Mouse (Mus musculus): ENCODE results near the gene Bod1. TPM values are rescaled to one million over a fixed set of nuclear protein-coding genes. Genes with fewer than 3 reads are reported as not detected.
A peak's percentile ranks its signal among the peaks of the same experiment; 100 is the strongest.

Gene Bod1
- polyA plus RNA-seq, 1 experiment from 2014 or later = 81.8 TPM

- Histone ChIP-seq H3K4me1 (ENCODE audit: insufficient read depth, low read length) (0 out of 2 replicates have a peak, but pooled peaks cover 2% of the 10 kb centered on the region), H3K27me3 (ENCODE audit: insufficient read depth, low read length) (no peaks in the 10 kb centered on the region), H3K4me2 (replicated peaks; ENCODE audit: low read depth, low read length) (no peak overlapping the region), H3K27ac (ENCODE audit: low read length) (no peak overlapping the region), H3K36me3 (ENCODE audit: insufficient read depth, low read length) (no peaks in the 10 kb centered on the region), H3K9me3 (ENCODE audit: low read length) (no peaks in the 10 kb centered on the region), H3K4me3 (ENCODE audit: low read length) (no peak overlapping the region), H3K9ac (replicated peaks; ENCODE audit: low read length) (no peak overlapping the region)
- no peak for ATAC-seq (ENCODE audit: low FRiP score, low TSS enrichment)
- 88% methylated on average over 4 of the region's 4 CpGs for WGBS
Measured at GRCm38 (mm10) chr11:31694801-31695200, 23.1 kb upstream of the Bod1 start.

GRCm38 (mm10) chr11:31694109-31694508 lies 22.4 kb upstream of the Bod1 start:
- Histone ChIP-seq H3K9ac (replicated peaks; ENCODE audit: low read length) (no peak overlapping the region), H3K4me2 (replicated peaks; ENCODE audit: low read depth, low read length) (no peak overlapping the region), H3K4me1 (ENCODE audit: insufficient read depth, low read length) (peaks cover 9% of the 10 kb centered on the region), H3K27me3 (ENCODE audit: insufficient read depth, low read length) (no peaks in the 10 kb centered on the region), H3K36me3 (ENCODE audit: insufficient read depth, low read length) (no peaks in the 10 kb centered on the region), H3K9me3 (ENCODE audit: low read length) (no peaks in the 10 kb centered on the region), H3K27ac (ENCODE audit: low read length) (no peak overlapping the region), H3K4me3 (ENCODE audit: low read length) (no peak overlapping the region)
- 95% methylated on average over 1 of the region's 1 CpGs for WGBS
- no peak for ATAC-seq (ENCODE audit: low FRiP score, low TSS enrichment)

GRCm38 (mm10) chr11:31693322-31693721 lies 21.6 kb upstream of the Bod1 start:
- Histone ChIP-seq H3K4me1 (ENCODE audit: insufficient read depth, low read length) (peaks cover 12% of the 10 kb centered on the region), H3K27ac (ENCODE audit: low read length) (no peak overlapping the region), H3K4me3 (ENCODE audit: low read length) (no peak overlapping the region), H3K9me3 (ENCODE audit: low read length) (no peaks in the 10 kb centered on the region), H3K4me2 (replicated peaks; ENCODE audit: low read depth, low read length) (no peak overlapping the region), H3K27me3 (ENCODE audit: insufficient read depth, low read length) (no peaks in the 10 kb centered on the region), H3K36me3 (ENCODE audit: insufficient read depth, low read length) (no peaks in the 10 kb centered on the region), H3K9ac (replicated peaks; ENCODE audit: low read length) (no peak overlapping the region)
- no peak for ATAC-seq (ENCODE audit: low FRiP score, low TSS enrichment)
- WGBS = 98% methylated on average over 2 of the region's 2 CpGs

GRCm38 (mm10) chr11:31688956-31689355 lies 17.3 kb upstream of the Bod1 start:
- ATAC-seq (ENCODE audit: low FRiP score, low TSS enrichment) = no peak
- H3K9ac ChIP-seq (replicated peaks; ENCODE audit: low read length) = no peak overlapping the region
- peaks cover 16% of the 10 kb centered on the region for H3K4me1 ChIP-seq (ENCODE audit: insufficient read depth, low read length)
- no peak overlapping the region for H3K4me3 ChIP-seq (ENCODE audit: low read length)
- H3K27me3 ChIP-seq (ENCODE audit: insufficient read depth, low read length) = no peaks in the 10 kb centered on the region
- H3K4me2 ChIP-seq (replicated peaks; ENCODE audit: low read depth, low read length) = no peak overlapping the region
- 38% methylated on average over 4 of the region's 4 CpGs for WGBS
- no peaks in the 10 kb centered on the region for H3K9me3 ChIP-seq (ENCODE audit: low read length)
- H3K36me3 ChIP-seq (ENCODE audit: insufficient read depth, low read length) = no peaks in the 10 kb centered on the region
- no peak overlapping the region for H3K27ac ChIP-seq (ENCODE audit: low read length)

DNA sequence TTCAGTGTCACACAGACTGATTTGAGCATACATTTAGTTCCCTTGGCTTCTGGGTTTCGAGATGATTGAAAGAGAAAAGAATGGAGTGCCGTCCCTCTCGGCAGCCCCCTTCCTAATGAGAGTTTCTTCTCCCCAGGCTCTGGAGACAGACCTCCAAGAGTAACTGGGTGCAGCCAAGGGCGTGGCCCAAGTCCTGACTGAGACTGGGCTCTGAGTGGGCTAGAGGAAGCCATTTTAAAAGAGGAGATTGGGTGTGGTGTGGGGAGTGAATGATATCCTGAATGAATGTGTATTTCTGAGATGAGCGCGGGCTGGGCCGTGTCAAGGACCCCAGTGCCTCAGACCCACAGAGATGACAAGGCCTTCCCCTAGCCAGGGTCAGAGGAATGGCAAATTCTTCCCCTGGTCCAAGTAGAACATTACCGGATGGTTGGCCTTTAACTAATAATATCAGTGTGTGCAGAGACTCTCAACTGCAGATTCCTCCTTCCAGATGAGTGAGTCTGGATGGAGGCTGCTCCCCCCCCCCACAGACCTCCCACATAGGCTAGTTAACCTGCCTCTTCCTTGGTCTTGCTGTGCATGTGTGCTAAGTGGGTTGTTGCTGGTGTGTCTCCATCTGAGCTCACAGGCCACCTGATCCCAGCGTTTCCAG lies 13.4 kb upstream of the Bod1 start:
- no peaks in the 10 kb centered on the region for H3K36me3 ChIP-seq (ENCODE audit: insufficient read depth, low read length)
- no peaks in the 10 kb centered on the region for H3K9me3 ChIP-seq (ENCODE audit: low read length)
- H3K27me3 ChIP-seq (ENCODE audit: insufficient read depth, low read length) = no peaks in the 10 kb centered on the region
- H3K4me3 ChIP-seq (ENCODE audit: low read length) = no peak overlapping the region
- H3K27ac ChIP-seq (ENCODE audit: low read length) = peak overlapping the region; percentile 6; the same call in 1 of the 2 replicates
- peaks cover 13% of the 10 kb centered on the region for H3K4me1 ChIP-seq (ENCODE audit: insufficient read depth, low read length)
- H3K9ac ChIP-seq (replicated peaks; ENCODE audit: low read length) = no peak overlapping the region
- H3K4me2 ChIP-seq (replicated peaks; ENCODE audit: low read depth, low read length) = no peak overlapping the region
- 58% methylated on average over 9 of the region's 9 CpGs for WGBS
- peak; percentile 88 for ATAC-seq (ENCODE audit: low FRiP score, low TSS enrichment)

DNA sequence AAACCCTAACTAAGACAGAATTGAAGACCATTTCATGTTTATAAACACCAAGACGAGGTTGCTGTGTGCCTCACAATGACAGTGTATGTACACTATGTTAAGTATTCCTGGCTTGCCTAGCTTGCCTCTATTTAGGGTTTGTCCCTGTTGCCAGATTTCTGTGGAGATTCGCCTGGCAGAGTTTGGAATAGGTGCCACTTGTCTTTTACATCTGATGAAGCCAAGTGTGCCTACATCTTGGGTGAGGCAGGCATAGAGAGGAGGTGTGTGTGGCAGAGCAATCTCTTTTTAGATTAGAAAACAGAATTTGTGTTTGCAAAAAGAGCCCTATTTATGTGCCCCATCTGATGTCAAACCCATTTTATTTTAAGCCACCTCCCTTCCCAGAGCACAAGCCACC lies 12.4 kb upstream of the Bod1 start:
- Histone ChIP-seq H3K36me3 (ENCODE audit: insufficient read depth, low read length) (no peaks in the 10 kb centered on the region), H3K9ac (replicated peaks; ENCODE audit: low read length) (no peak overlapping the region), H3K4me3 (ENCODE audit: low read length) (no peak overlapping the region), H3K27ac (ENCODE audit: low read length) (no peak overlapping the region), H3K27me3 (ENCODE audit: insufficient read depth, low read length) (no peaks in the 10 kb centered on the region), H3K4me1 (ENCODE audit: insufficient read depth, low read length) (peaks cover 7% of the 10 kb centered on the region), H3K9me3 (ENCODE audit: low read length) (no peaks in the 10 kb centered on the region), H3K4me2 (replicated peaks; ENCODE audit: low read depth, low read length) (no peak overlapping the region)
- WGBS = 83% methylated on average over 2 of the region's 2 CpGs
- no peak for ATAC-seq (ENCODE audit: low FRiP score, low TSS enrichment)

GRCm38 (mm10) chr11:31679840-31680381 lies 8.2 kb upstream of the Bod1 start:
- H3K27me3 ChIP-seq (ENCODE audit: insufficient read depth, low read length) = no peaks in the 10 kb centered on the region
- 65% methylated on average over 16 of the region's 16 CpGs for WGBS
- H3K9me3 ChIP-seq (ENCODE audit: low read length) = no peaks in the 10 kb centered on the region
- no peak overlapping the region for H3K27ac ChIP-seq (ENCODE audit: low read length)
- H3K9ac ChIP-seq (replicated peaks; ENCODE audit: low read length) = no peak overlapping the region
- no peak overlapping the region for H3K4me2 ChIP-seq (replicated peaks; ENCODE audit: low read depth, low read length)
- no peaks in the 10 kb centered on the region for H3K36me3 ChIP-seq (ENCODE audit: insufficient read depth, low read length)
- 0 out of 2 replicates have a peak, but pooled peaks cover under 1% of the 10 kb centered on the region for H3K4me1 ChIP-seq (ENCODE audit: insufficient read depth, low read length)
- H3K4me3 ChIP-seq (ENCODE audit: low read length) = no peak overlapping the region
- no peak for ATAC-seq (ENCODE audit: low FRiP score, low TSS enrichment)

- 79% methylated on average over 5 of the region's 5 CpGs for WGBS
Measured at GRCm38 (mm10) chr11:31677309-31677708, 5.6 kb upstream of the Bod1 start.

GRCm38 (mm10) chr11:31676661-31677252 lies 5.1 kb upstream of the Bod1 start:
- Histone ChIP-seq H3K4me3 (ENCODE audit: low read length) (no peak overlapping the region), H3K9ac (replicated peaks; ENCODE audit: low read length) (no peak overlapping the region), H3K36me3 (ENCODE audit: insufficient read depth, low read length) (no peaks in the 10 kb centered on the region), H3K4me1 (ENCODE audit: insufficient read depth, low read length) (no peaks in the 10 kb centered on the region), H3K27ac (ENCODE audit: low read length) (no peak overlapping the region), H3K9me3 (ENCODE audit: low read length) (no peaks in the 10 kb centered on the region), H3K27me3 (ENCODE audit: insufficient read depth, low read length) (no peaks in the 10 kb centered on the region), H3K4me2 (replicated peaks; ENCODE audit: low read depth, low read length) (no peak overlapping the region)
- ATAC-seq (ENCODE audit: low FRiP score, low TSS enrichment) = no peak
- 82% methylated on average over 3 of the region's 3 CpGs for WGBS

More at GRCm38 (mm10) chr11:31677309-31677708, 5.6 kb upstream of the Bod1 start:
- Histone ChIP-seq H3K36me3 (ENCODE audit: insufficient read depth, low read length) (no peaks in the 10 kb centered on the region), H3K9ac (replicated peaks; ENCODE audit: low read length) (no peak overlapping the region), H3K27ac (ENCODE audit: low read length) (no peak overlapping the region), H3K4me1 (ENCODE audit: insufficient read depth, low read length) (no peaks in the 10 kb centered on the region), H3K27me3 (ENCODE audit: insufficient read depth, low read length) (no peaks in the 10 kb centered on the region), H3K4me3 (ENCODE audit: low read length) (no peak overlapping the region), H3K4me2 (replicated peaks; ENCODE audit: low read depth, low read length) (no peak overlapping the region), H3K9me3 (ENCODE audit: low read length) (no peaks in the 10 kb centered on the region)
- no peak for ATAC-seq (ENCODE audit: low FRiP score, low TSS enrichment)

- no peaks in the 10 kb centered on the region for H3K36me3 ChIP-seq (ENCODE audit: insufficient read depth, low read length)
- H3K9me3 ChIP-seq (ENCODE audit: low read length) = no peaks in the 10 kb centered on the region
- ATAC-seq (ENCODE audit: low FRiP score, low TSS enrichment) = no peak
- no peak overlapping the region for H3K4me2 ChIP-seq (replicated peaks; ENCODE audit: low read depth, low read length)
- peaks cover 4% of the 10 kb centered on the region for H3K4me1 ChIP-seq (ENCODE audit: insufficient read depth, low read length)
- no peak overlapping the region for H3K9ac ChIP-seq (replicated peaks; ENCODE audit: low read length)
- no peak overlapping the region for H3K27ac ChIP-seq (ENCODE audit: low read length)
- 47% methylated on average over 2 of the region's 2 CpGs for WGBS
- H3K27me3 ChIP-seq (ENCODE audit: insufficient read depth, low read length) = no peaks in the 10 kb centered on the region
- H3K4me3 ChIP-seq (ENCODE audit: low read length) = no peak overlapping the region
Measured at GRCm38 (mm10) chr11:31675430-31675829, 3.7 kb upstream of the Bod1 start.

Measured in kidney, embryonic 16.5 days (tissue).